Mouse (Mus musculus) left cerebral cortex, adult 18-20 months (tissue): Measurements from ENCODE around the gene Slit1. TPM values are rescaled to one million over a fixed set of nuclear protein-coding genes. Genes with fewer than 3 reads are reported as not detected.

Experiments used
- DNase-seq, 2 experiments: peaks; one replicate each; pipeline ENCODE4 v3.0.0; 2021 to 2022; ENCODE audit warnings: low spot score in 2 of 2, mixed read lengths in 1 of 2
- microRNA-seq, 2 experiments: library from miRNA; unstranded; fragments of <30 nt; microRNA quantifications; one replicate each; pipeline ENCODE4 v1.2.0; 2021
- total RNA-seq, 2 experiments: library from RNA; stranded (reverse); gene quantifications; 2 replicates each; pipeline ENCODE4 v1.2.3; 2021

The Slit1 gene
- total RNA-seq, 2 experiments from 2014 or later = 48.6 to 56.6 TPM

DNA sequence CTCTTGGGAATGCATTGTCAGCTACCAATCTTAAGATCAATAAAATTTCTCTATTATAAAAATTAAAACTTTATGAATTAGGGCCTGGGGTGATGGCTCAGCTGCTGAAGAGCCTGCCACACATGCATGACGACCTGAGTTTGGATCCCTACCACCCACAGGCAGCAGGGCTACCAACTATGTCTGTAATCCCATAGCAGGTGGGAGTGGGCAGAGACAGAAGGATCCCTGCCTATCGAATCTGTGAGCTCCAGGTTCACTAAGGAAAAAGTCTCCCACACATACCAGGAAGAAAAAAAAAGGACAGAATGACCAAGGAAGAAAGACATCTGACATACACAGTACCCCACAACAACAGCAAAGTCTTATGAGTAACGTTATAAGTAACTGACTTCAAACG lies 186.5 kb downstream of the Slit1 start:
- DNase-seq = no peak

Small RNA genes within 50 kb of the gene (microRNA-seq; reads per million reads assigned to microRNA genes)
- 0 reads per million in 2 experiments for gene Mir8091

Other genes with a start within 250 kb of the Slit1 start
- gene Gm340, start 161.3 kb downstream of the Slit1 start, total RNA-seq = 10 to 100 TPM; 12.6 to 12.7 TPM
- 1 to 10 TPM; 3.2 to 3.8 TPM for gene Arhgap19, start 58.4 kb upstream of the Slit1 start, total RNA-seq
- gene Frat1, start 86.3 kb upstream of the Slit1 start, total RNA-seq = 10 to 100 TPM; 14.0 to 15.7 TPM
- gene Frat2, start 104.5 kb upstream of the Slit1 start, total RNA-seq = 1 to 10 TPM; 7.1 to 7.4 TPM
- 10 to 100 TPM; 29.7 to 31.5 TPM for gene Rrp12, start 152.5 kb upstream of the Slit1 start, total RNA-seq
- 100 to 1,000 TPM; 593 to 606 TPM for gene Pgam1, start 168.3 kb upstream of the Slit1 start, total RNA-seq
- 10 to 100 TPM; 20.4 to 30.6 TPM for gene Exosc1, start 189.8 kb upstream of the Slit1 start, total RNA-seq
- gene Zdhhc16, start 189.8 kb upstream of the Slit1 start, total RNA-seq = 10 to 100 TPM; 42.7 to 49.4 TPM
- 10 to 100 TPM; 30.9 to 32.3 TPM for gene Mms19, start 237.5 kb upstream of the Slit1 start, total RNA-seq
- 10 to 100 TPM; 12.0 to 12.2 TPM for gene Ubtd1, start 238.1 kb upstream of the Slit1 start, total RNA-seq